Mouse (Mus musculus): ENCODE data around the gene Iqcf5. TPM values are rescaled to one million over a fixed set of nuclear protein-coding genes. Genes with fewer than 3 reads are reported as not detected.

Gene Iqcf5
- not detected in 2 replicates for polyA plus RNA-seq (2016; fragmentation: Nextera tagmentation; extraction: Ambion mirVana)

GRCm38 (mm10) chr9:106514273-106514672, at the start of gene Iqcf5:
TSS of gene Iqcf5 (plus strand) at chr9:106514573.
- no peaks in the 10 kb centered on the region for H3K9me3 ChIP-seq
- H3K4me2 ChIP-seq (replicated peaks): no peak within 1 kb of the TSS
- no peaks in the 10 kb centered on the region for H3K4me1 ChIP-seq
- WGBS: 92% methylated on average over 4 of the region's 4 CpGs
- ATAC-seq (ENCODE audit: low FRiP score, low read depth): no peak
- no peak within 1 kb of the TSS for H3K27ac ChIP-seq
- no peaks in the 10 kb centered on the region for H3K36me3 ChIP-seq
- no peak within 1 kb of the TSS for H3K4me3 ChIP-seq
- H3K9ac ChIP-seq: no peak within 1 kb of the TSS
- no peaks in the 10 kb centered on the region for H3K27me3 ChIP-seq (replicated peaks)

DNA sequence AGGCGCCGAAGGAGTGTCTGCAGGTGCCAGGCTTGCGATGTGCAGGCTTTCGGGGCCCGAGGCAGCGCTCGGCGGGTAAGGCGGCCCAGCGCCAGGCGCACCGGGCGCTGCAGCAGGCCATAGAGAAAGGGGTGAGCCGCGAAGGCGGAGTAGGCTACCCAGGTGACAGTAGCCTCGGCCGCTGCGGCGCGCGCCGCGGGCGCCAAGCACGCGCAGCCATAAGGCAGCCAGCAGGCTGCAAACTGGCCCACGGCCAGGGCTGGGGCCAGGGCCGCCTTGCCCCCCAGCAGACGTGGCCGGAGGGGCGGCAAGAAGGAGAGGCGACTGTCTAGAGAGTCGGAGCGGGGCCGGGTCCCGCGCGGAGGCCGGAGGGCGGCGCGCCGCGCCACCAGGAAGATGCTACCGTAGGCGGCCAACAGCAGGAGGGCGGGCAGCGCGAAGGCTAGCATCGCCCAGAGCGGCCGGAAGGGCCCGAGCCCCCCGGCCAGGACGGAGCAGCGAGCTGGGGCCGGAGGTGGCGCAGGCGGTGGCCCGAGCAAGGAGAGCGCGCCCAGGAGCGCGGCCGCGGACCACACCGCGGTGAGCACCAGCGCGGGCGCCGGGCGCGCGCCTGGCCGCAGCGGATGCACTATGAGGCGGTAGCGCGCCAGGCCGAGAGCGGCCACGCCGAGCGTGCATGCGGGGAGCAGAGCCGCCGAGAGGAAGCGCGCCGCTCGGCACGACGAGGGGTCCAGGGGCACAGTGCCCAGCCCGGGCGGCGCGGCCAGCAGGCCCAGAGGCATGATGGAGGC, 49.4 kb upstream of the Iqcf5 start:
- H3K4me1 ChIP-seq: peaks cover 37% of the 10 kb centered on the region
- peak; percentile 65 for ATAC-seq (ENCODE audit: low FRiP score, low read depth)
- peak overlapping the region; percentile 94 for H3K4me2 ChIP-seq (replicated peaks)
- peak overlapping the region; percentile 52 for H3K4me3 ChIP-seq
- H3K9ac ChIP-seq: peak overlapping the region; percentile 78
- H3K9me3 ChIP-seq: no peaks in the 10 kb centered on the region
- WGBS: 2% methylated on average over 99 of the region's 99 CpGs
- H3K36me3 ChIP-seq: peaks cover 46% of the 10 kb centered on the region
- peak overlapping the region; percentile 42; the same call in 1 of the 2 replicates for H3K27ac ChIP-seq
- H3K27me3 ChIP-seq (replicated peaks): peaks cover 4% of the 10 kb centered on the region; the same call in 1 of the 2 replicates

DNA sequence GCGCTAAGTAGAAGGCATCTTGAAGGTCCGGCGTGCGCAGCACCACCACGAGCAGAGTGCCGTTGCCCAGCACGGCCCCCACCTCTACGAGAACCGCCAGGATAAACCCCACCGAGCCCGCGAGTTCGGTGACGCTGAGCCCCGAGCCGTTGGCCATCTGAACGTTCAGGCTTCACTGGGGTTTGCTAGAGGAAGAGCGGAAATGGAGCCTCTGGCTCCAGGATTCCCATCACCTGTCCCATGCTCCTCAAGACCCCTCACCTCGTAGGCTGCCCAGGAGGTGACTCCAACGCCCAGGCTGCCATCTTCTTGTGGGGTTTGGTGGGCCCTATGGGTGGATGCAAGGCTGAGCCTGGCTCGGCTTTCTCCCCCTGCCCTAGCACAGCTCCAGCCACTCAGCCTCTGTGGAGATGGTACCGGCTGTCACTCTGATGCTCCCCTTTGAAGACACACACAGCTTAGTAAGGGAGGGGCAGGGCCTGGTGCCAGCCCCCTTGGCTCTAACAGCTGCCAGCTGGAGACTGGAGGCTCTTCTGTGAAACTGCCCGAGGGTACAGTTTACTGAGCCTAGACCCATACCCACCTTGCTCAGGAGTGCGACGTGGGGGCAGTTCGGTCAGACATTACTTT, 48.7 kb upstream of the Iqcf5 start, which contains the start of gene Gpr62:
Gpr62 (minus strand) TSS at position 368 of the 630 bp plus-strand sequence.
- H3K9me3 ChIP-seq: no peaks in the 10 kb centered on the region
- peak within 1 kb of the TSS; percentile 94 for H3K4me2 ChIP-seq (replicated peaks)
- peaks cover 38% of the 10 kb centered on the region for H3K36me3 ChIP-seq
- H3K4me1 ChIP-seq: peaks cover 29% of the 10 kb centered on the region
- H3K9ac ChIP-seq: peak within 1 kb of the TSS; percentile 78
- WGBS: 30% methylated on average over 26 of the region's 26 CpGs
- peak; percentile 29; the same call in 1 of the 2 replicates for ATAC-seq (ENCODE audit: low FRiP score, low read depth)
- peak within 1 kb of the TSS; percentile 52 for H3K4me3 ChIP-seq
- H3K27ac ChIP-seq: peak within 1 kb of the TSS; percentile 42; the same call in 1 of the 2 replicates
- H3K27me3 ChIP-seq (replicated peaks): peaks cover 4% of the 10 kb centered on the region; the same call in 1 of the 2 replicates

GRCm38 (mm10) chr9:106466721-106467120, 47.7 kb upstream of the Iqcf5 start:
- Histone ChIP-seq H3K4me2 (replicated peaks) (no peak overlapping the region), H3K9ac (no peak overlapping the region), H3K27me3 (replicated peaks) (peaks cover 4% of the 10 kb centered on the region; the same call in 1 of the 2 replicates), H3K36me3 (peaks cover 29% of the 10 kb centered on the region), H3K9me3 (no peaks in the 10 kb centered on the region), H3K4me1 (peaks cover 32% of the 10 kb centered on the region), H3K4me3 (no peak overlapping the region), H3K27ac (no peak overlapping the region)
- WGBS: 92% methylated on average over 6 of the region's 6 CpGs
- no peak for ATAC-seq (ENCODE audit: low FRiP score, low read depth)

- Histone ChIP-seq H3K4me2 (replicated peaks) (no peak overlapping the region), H3K27ac (no peak overlapping the region), H3K4me3 (no peak overlapping the region), H3K9me3 (no peaks in the 10 kb centered on the region), H3K36me3 (peaks cover 19% of the 10 kb centered on the region), H3K9ac (no peak overlapping the region), H3K4me1 (peaks cover 36% of the 10 kb centered on the region), H3K27me3 (replicated peaks) (peaks cover 4% of the 10 kb centered on the region; the same call in 1 of the 2 replicates)
- ATAC-seq (ENCODE audit: low FRiP score, low read depth): no peak
- 90% methylated on average over 7 of the region's 7 CpGs for WGBS
These were observed 46.6 kb upstream of the Iqcf5 start for GRCm38 (mm10) chr9:106467746-106468145.

GRCm38 (mm10) chr9:106469317-106469716, 45.1 kb upstream of the Iqcf5 start:
- Histone ChIP-seq H3K9ac (no peak overlapping the region), H3K4me3 (no peak overlapping the region), H3K27me3 (replicated peaks) (no peaks in the 10 kb centered on the region; the same call in 1 of the 2 replicates), H3K4me2 (replicated peaks) (no peak overlapping the region), H3K27ac (no peak overlapping the region), H3K9me3 (no peaks in the 10 kb centered on the region), H3K4me1 (peaks cover 27% of the 10 kb centered on the region), H3K36me3 (peaks cover 3% of the 10 kb centered on the region; the same call in 1 of the 2 replicates)
- 74% methylated on average over 6 of the region's 6 CpGs for WGBS
- no peak for ATAC-seq (ENCODE audit: low FRiP score, low read depth)

- Histone ChIP-seq H3K36me3 (no peaks in the 10 kb centered on the region), H3K9me3 (no peaks in the 10 kb centered on the region), H3K27me3 (replicated peaks) (no peaks in the 10 kb centered on the region; the same call in 1 of the 2 replicates), H3K27ac (no peak overlapping the region), H3K4me1 (peaks cover 26% of the 10 kb centered on the region), H3K9ac (no peak overlapping the region), H3K4me2 (replicated peaks) (no peak overlapping the region), H3K4me3 (no peak overlapping the region)
- WGBS: 73% methylated on average over 9 of the region's 9 CpGs
- ATAC-seq (ENCODE audit: low FRiP score, low read depth): no peak
These were observed 44.6 kb upstream of the Iqcf5 start for GRCm38 (mm10) chr9:106469776-106470175.

- no peak overlapping the region for H3K4me3 ChIP-seq
- H3K4me1 ChIP-seq: peaks cover 19% of the 10 kb centered on the region
- H3K36me3 ChIP-seq: no peaks in the 10 kb centered on the region
- WGBS: 65% methylated on average over 14 of the region's 14 CpGs
- peak overlapping the region; percentile 17; the same call in 1 of the 2 replicates for H3K4me2 ChIP-seq (replicated peaks)
- H3K9ac ChIP-seq: no peak overlapping the region
- H3K27me3 ChIP-seq (replicated peaks): no peaks in the 10 kb centered on the region
- ATAC-seq (ENCODE audit: low FRiP score, low read depth): no peak
- H3K27ac ChIP-seq: no peak overlapping the region
- H3K9me3 ChIP-seq: no peaks in the 10 kb centered on the region
These were observed 43.2 kb upstream of the Iqcf5 start for GRCm38 (mm10) chr9:106470991-106471750.

DNA sequence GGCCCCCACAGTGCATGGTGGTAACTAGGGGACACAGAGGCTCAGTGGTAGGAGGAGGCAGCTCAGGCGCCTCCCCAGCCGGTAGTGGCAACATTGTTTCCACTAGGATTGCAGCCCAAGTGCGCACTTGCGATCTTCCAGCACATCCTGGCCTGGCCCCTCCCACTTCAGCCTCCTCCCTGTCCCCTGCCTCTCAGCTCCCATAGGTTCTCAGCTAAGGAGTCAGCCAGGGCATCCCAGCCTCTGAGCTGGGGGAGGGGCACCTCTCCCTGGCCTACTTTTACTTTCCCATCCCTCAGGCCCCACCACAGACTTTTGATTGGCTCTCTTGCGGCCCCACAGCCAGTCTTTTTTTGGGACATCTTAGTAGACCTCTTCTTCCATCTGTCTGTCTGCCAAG, 42.5 kb upstream of the Iqcf5 start:
- H3K4me3 ChIP-seq: no peak overlapping the region

DNA sequence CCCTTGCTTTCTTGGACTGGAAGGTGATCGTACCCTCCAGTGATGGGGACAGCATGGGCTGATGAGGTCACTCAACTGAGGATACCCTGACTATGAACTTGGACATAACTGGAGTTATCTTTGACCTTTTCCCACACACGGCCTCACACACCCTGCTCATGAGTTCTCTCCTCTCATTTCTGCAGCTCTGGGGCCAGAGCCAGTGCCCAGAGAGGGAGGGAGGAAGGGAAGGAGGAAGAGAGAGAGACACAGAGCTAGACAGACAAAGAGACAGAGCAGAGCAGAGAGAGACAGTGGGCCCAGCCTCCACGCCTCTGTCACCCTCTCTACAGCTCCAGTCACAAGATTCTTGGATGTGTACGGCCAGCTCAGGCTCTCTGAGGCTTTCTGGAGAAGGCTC, 42.1 kb upstream of the Iqcf5 start:
- H3K27ac ChIP-seq: no peak overlapping the region
- H3K9me3 ChIP-seq: no peaks in the 10 kb centered on the region
- 77% methylated on average over 4 of the region's 4 CpGs for WGBS
- no peak for ATAC-seq (ENCODE audit: low FRiP score, low read depth)
- no peak overlapping the region for H3K4me2 ChIP-seq (replicated peaks)
- no peaks in the 10 kb centered on the region for H3K27me3 ChIP-seq (replicated peaks)
- no peak overlapping the region for H3K4me3 ChIP-seq
- no peak overlapping the region for H3K9ac ChIP-seq
- no peaks in the 10 kb centered on the region for H3K36me3 ChIP-seq
- H3K4me1 ChIP-seq: peaks cover 19% of the 10 kb centered on the region

More for the DNA sequence above, 42.5 kb upstream of the Iqcf5 start:
- ATAC-seq (ENCODE audit: low FRiP score, low read depth): no peak
- Histone ChIP-seq H3K4me2 (replicated peaks) (peak overlapping the region; percentile 17; the same call in 1 of the 2 replicates), H3K4me1 (peaks cover 19% of the 10 kb centered on the region), H3K27me3 (replicated peaks) (no peaks in the 10 kb centered on the region), H3K9me3 (no peaks in the 10 kb centered on the region), H3K27ac (no peak overlapping the region), H3K36me3 (no peaks in the 10 kb centered on the region), H3K9ac (no peak overlapping the region)
- 12% methylated on average over 5 of the region's 5 CpGs for WGBS

GRCm38 (mm10) chr9:106473081-106473752, 41.2 kb upstream of the Iqcf5 start:
- no peak overlapping the region for H3K9ac ChIP-seq
- H3K4me3 ChIP-seq: no peak overlapping the region
- H3K4me1 ChIP-seq: peaks cover 28% of the 10 kb centered on the region
- ATAC-seq (ENCODE audit: low FRiP score, low read depth): no peak
- WGBS: 90% methylated on average over 16 of the region's 16 CpGs
- H3K27me3 ChIP-seq (replicated peaks): no peaks in the 10 kb centered on the region
- H3K36me3 ChIP-seq: no peaks in the 10 kb centered on the region
- no peaks in the 10 kb centered on the region for H3K9me3 ChIP-seq
- H3K4me2 ChIP-seq (replicated peaks): no peak overlapping the region
- H3K27ac ChIP-seq: no peak overlapping the region
